Mouse (Mus musculus) megakaryocyte-erythroid progenitor cell, adult 5-6 weeks (primary cell): ENCODE measurements around the gene Rabl6. TPM values are rescaled to one million over a fixed set of nuclear protein-coding genes. Genes with fewer than 3 reads are reported as not detected.
A peak's percentile ranks its signal among the peaks of the same experiment; 100 is the strongest.

ENCODE experiments used
- ATAC-seq: replicated peaks from 2 replicates; pipeline ENCODE4 v1.8.0; 2016; ENCODE audit warnings: mild to moderate bottlenecking, inconsistent platforms; ENCODE audit not compliant: severe bottlenecking, poor library complexity, low FRiP score, low TSS enrichment
- total RNA-seq, 2 experiments: library from RNA; stranded (forward) in 1 of 2; stranded (reverse) in 1 of 2; fragments of 200-1000, 215-1000 nt in 1 of 2; fragments of >200 nt in 1 of 2; fragmentation: Nextera tagmentation in 1 of 2; gene quantifications; 2 replicates each; pipeline ENCODE4 v1.2.3; 2014 to 2017

Gene Rabl6
- total RNA-seq (2014; fragmentation: Nextera tagmentation) (55.8 and 58.7 TPM in 2 replicates), total RNA-seq (2017) (58.5 and 92.0 TPM in 2 replicates)

- ATAC-seq, result peak; percentile 80
Measured at GRCm38 (mm10) chr2:25607761-25608622, at the start of gene Rabl6. TSS of gene Rabl6 (minus strand) at chr2:25608521.

GRCm38 (mm10) chr2:25657652-25658051 is 49.3 kb upstream of the Rabl6 start, which contains the start of gene Lcn5:
TSS of gene Lcn5 (plus strand) at chr2:25657952.
- ATAC-seq, result no peak

GRCm38 (mm10) chr2:25657246-25657645 is 48.9 kb upstream of the Rabl6 start:
- no peak for ATAC-seq

GRCm38 (mm10) chr2:25656691-25657090 is 48.4 kb upstream of the Rabl6 start:
- ATAC-seq, result no peak

- no peak for ATAC-seq
Measured at GRCm38 (mm10) chr2:25654502-25654901, 46.2 kb upstream of the Rabl6 start.

GRCm38 (mm10) chr2:25652902-25653301 is 44.6 kb upstream of the Rabl6 start, which contains the start of gene Lcn8:
TSS of gene Lcn8 (plus strand) at chr2:25653120.
- ATAC-seq, result no peak

GRCm38 (mm10) chr2:25639890-25640289 is 31.6 kb upstream of the Rabl6 start:
- ATAC-seq, result peak; percentile 61; the same call in 1 of the 2 replicates

- ATAC-seq, result no peak
Measured at GRCm38 (mm10) chr2:25634046-25634445, 25.7 kb upstream of the Rabl6 start.

GRCm38 (mm10) chr2:25633616-25634015 is 25.3 kb upstream of the Rabl6 start:
- no peak for ATAC-seq

- ATAC-seq, result no peak
Measured at GRCm38 (mm10) chr2:25628738-25629137, 20.4 kb upstream of the Rabl6 start.

GRCm38 (mm10) chr2:25627811-25628210 is 19.5 kb upstream of the Rabl6 start, which contains the start of gene Fcna:
TSS of gene Fcna (minus strand) at chr2:25628030.
- ATAC-seq, result no peak

- no peak for ATAC-seq
Measured at GRCm38 (mm10) chr2:25625986-25626385, 17.7 kb upstream of the Rabl6 start.

GRCm38 (mm10) chr2:25621229-25622200 is 13.2 kb upstream of the Rabl6 start, which contains the start of gene Tmem141:
TSS of gene Tmem141 (minus strand) at chr2:25622005.
- peak; percentile 90 for ATAC-seq

- no peak for ATAC-seq
Measured at GRCm38 (mm10) chr2:25620852-25621228, 12.5 kb upstream of the Rabl6 start.

GRCm38 (mm10) chr2:25620386-25620785 is 12.1 kb upstream of the Rabl6 start:
- ATAC-seq, result no peak

GRCm38 (mm10) chr2:25617578-25617977 is 9.3 kb upstream of the Rabl6 start, which contains the start of gene Ccdc183:
TSS of gene Ccdc183 (minus strand) at chr2:25617678.
- ATAC-seq, result no peak

- ATAC-seq, result no peak
Measured at GRCm38 (mm10) chr2:25616398-25616797, 8.1 kb upstream of the Rabl6 start.

GRCm38 (mm10) chr2:25608671-25609070 is 350 bp upstream of the Rabl6 start:
- peak; percentile 9; the same call in 1 of the 2 replicates for ATAC-seq

- ATAC-seq, result no peak
Measured at GRCm38 (mm10) chr2:25602526-25602925, 5.8 kb downstream of the Rabl6 start.

- no peak for ATAC-seq
Measured at GRCm38 (mm10) chr2:25600037-25600436, 8.3 kb downstream of the Rabl6 start.
